Mouse (Mus musculus) heart, postnatal 0 days (tissue): ENCODE results near the gene Frmd6.

Source experiments
- CTCF ChIP-seq: IDR thresholded peaks from 2 replicates; pipeline ENCODE4 v1.5.1; 2016; ENCODE audit warnings: antibody characterized with exemption, control low read depth, low read depth
- EP300 ChIP-seq: IDR thresholded peaks from 2 replicates; pipeline ENCODE4 v1.6.1; 2016; ENCODE audit warnings: antibody characterized with exemption, low read depth

GRCm38 (mm10) chr12:70807975-70808374 is 17.3 kb upstream of the Frmd6 start:
- TF ChIP-seq EP300 (no peak), CTCF (no peak)
